Mouse (Mus musculus) liver, postnatal 0 days (tissue): ENCODE measurements around the gene Pkn1. TPM values are rescaled to one million over a fixed set of nuclear protein-coding genes. Genes with fewer than 3 reads are reported as not detected.

Experiments used
- ATAC-seq: fragments of 200-750 bp; cut with Nextera tagmentation; 2 replicates; pipeline ENCODE4 v1.8.0; 2017; ENCODE audit warnings: mild to moderate bottlenecking, moderate library complexity
- DNase-seq: peaks from one replicate; pipeline ENCODE4 v3.0.0-alpha.2; 2016
- H3K27ac ChIP-seq: fragments of 300-500 bp; sonication (generic); 2 replicates; pipeline ENCODE4 v1.5.1; 2014; ENCODE audit warnings: antibody characterized with exemption, moderate library complexity, mild to moderate bottlenecking, low read depth
- H3K27me3 ChIP-seq: fragments of 300-500 bp; sonication (generic); 2 replicates; pipeline ENCODE4 v1.6.1; 2014; ENCODE audit warnings: low read length, control low read depth, mixed read lengths; ENCODE audit not compliant: insufficient read depth
- H3K36me3 ChIP-seq: fragments of 300-500 bp; sonication (generic); replicated peaks from 2 replicates; pipeline ENCODE4 v1.6.1; 2014; ENCODE audit warnings: mild to moderate bottlenecking, control low read depth, low read length, moderate library complexity, mixed read lengths; ENCODE audit not compliant: insufficient read depth
- H3K4me1 ChIP-seq: fragments of 300-500 bp; sonication (generic); 2 replicates; pipeline ENCODE4 v1.6.1; 2014; ENCODE audit warnings: antibody characterized with exemption, mild to moderate bottlenecking, control low read depth; ENCODE audit not compliant: insufficient read depth
- H3K4me2 ChIP-seq: fragments of 300-500 bp; sonication (generic); 2 replicates; pipeline ENCODE4 v1.6.1; 2014; ENCODE audit warnings: low read depth, mild to moderate bottlenecking, low read length, moderate library complexity, mixed read lengths
- H3K4me3 ChIP-seq: fragments of 300-500 bp; sonication (generic); 2 replicates; pipeline ENCODE4 v1.5.1; 2014; ENCODE audit warnings: low read depth, low read length
- H3K9ac ChIP-seq: fragments of 300-500 bp; sonication (generic); replicated peaks from 2 replicates; pipeline ENCODE4 v1.6.1; 2014; ENCODE audit warnings: mild to moderate bottlenecking, moderate library complexity
- H3K9me3 ChIP-seq: fragments of 300-500 bp; sonication (generic); 2 replicates; pipeline ENCODE4 v1.6.1; 2016; ENCODE audit warnings: mild to moderate bottlenecking, control low read depth, low read length, mixed read lengths
- CTCF ChIP-seq: sonication (generic); IDR thresholded peaks from 2 replicates; pipeline ENCODE4 v1.5.1; 2016; ENCODE audit warnings: antibody characterized with exemption, low read depth
- EP300 ChIP-seq: IDR thresholded peaks from 2 replicates; pipeline ENCODE4 v1.6.1; 2016; ENCODE audit warnings: antibody characterized with exemption, low read depth, mild to moderate bottlenecking
- WGBS: fragments of 180-500 bp; shearing (Covaris S2); extraction: QIAGEN DNeasy Blood & Tissue Kit; methylation state at CpG from one replicate; pipeline ENCODE4 v1.1.7; 2014; ENCODE audit not compliant: insufficient replicate concordance; 5-methylcytosine and 5-hydroxymethylcytosine counted together
- polyA plus RNA-seq: library from polyadenylated mRNA; unstranded; fragments of >200 nt; fragmentation: Nextera tagmentation; extraction: Ambion mirVana; gene quantifications from 2 replicates; pipeline ENCODE4 v1.2.1, GENCODE M21; 2015

Pkn1 gene
- polyA plus RNA-seq, 1 experiment from 2014 or later: 8.5 TPM

DNA sequence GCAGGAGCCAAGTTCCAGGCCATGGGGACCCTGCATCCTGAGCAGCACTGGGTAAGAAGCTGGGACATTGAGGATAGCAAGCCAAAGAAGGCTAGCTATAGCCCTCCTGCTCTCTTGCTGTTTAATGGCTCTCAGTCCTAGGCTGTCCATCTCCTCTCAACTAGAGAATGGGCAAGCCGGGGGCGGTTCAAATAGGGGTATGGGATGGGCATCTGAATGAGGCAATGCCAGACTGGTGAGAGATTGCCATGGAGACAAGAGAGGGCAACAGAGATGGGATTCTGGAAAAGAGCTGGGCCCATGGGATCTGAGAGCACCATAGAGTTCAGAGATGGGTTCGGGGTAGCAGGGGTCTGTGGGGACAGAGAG is 32.1 kb downstream of the Pkn1 start:
- Histone ChIP-seq H3K9ac (no peak overlapping the region), H3K4me2 (no peak overlapping the region), H3K36me3 (peaks cover 25% of the 10 kb centered on the region), H3K27ac (no peak overlapping the region), H3K9me3 (no peaks in the 10 kb centered on the region), H3K4me3 (no peak overlapping the region), H3K27me3 (0 out of 2 replicates have a peak, but pooled peaks cover 2% of the 10 kb centered on the region), H3K4me1 (peaks cover 23% of the 10 kb centered on the region)
- TF ChIP-seq EP300: no peak
- DNase-seq (no peak), ATAC-seq (no peak)
- WGBS: 91% methylated on average over 3 of the region's 3 CpGs

DNA sequence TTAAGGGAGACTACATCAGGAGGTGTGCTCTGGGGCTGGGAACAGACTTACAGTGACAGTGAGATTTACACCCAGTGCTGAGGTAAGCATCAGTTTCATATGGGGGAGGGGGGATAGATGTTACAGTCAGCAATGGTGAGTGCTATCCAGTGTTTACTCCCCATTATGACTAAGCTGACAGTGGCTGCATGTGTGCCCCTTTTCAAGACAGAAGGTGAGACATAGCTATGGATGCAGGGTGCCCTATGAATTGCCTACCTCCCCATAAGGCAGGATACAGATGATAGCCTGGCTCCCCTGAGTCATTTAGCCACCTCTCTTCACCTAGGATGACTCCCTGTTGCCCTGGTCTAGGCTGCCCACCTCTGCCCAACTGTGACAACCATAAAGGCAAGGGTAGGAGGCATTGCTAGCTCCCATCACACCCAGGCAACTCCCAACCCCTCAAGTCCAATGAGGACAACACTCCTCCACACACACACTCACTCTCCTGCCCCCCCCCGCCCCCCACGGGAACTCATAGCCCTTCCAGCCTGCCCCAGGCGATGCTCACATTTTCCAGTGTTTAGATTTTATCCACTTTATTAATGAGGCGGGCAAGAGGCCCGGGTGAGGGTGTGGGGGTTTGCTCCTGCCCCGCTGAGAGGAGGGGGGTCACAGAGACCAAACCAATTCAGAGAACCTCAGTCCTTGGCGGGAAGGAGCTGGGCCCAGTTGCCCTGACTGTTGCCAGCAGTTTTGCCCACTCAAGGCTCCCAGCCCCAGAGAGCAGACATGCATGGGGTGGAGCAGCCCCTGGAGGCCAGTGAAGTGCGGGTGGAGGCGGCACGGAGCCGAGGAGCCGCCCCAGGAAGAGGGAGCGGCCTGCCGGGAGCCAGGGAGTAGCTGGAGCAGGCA is 32.8 kb downstream of the Pkn1 start, which contains the start of gene Ptger1:
Gene Ptger1 (plus strand): TSS at position 710 of the 897 bp plus-strand sequence.
- no peaks in the 10 kb centered on the region for H3K9me3 ChIP-seq

GRCm38 (mm10) chr8:83664931-83665625 is 33.9 kb downstream of the Pkn1 start:
- no peak overlapping the region for H3K27ac ChIP-seq
- H3K4me3 ChIP-seq: no peak overlapping the region
- WGBS: 55% methylated on average over 2 of the region's 2 CpGs
- H3K4me1 ChIP-seq: peaks cover 23% of the 10 kb centered on the region
- H3K4me2 ChIP-seq: no peak overlapping the region
- no peak for ATAC-seq
- TF ChIP-seq EP300: no peak
- TF ChIP-seq CTCF: no peak
- H3K9me3 ChIP-seq: no peaks in the 10 kb centered on the region
- H3K9ac ChIP-seq: no peak overlapping the region
- H3K27me3 ChIP-seq: 0 out of 2 replicates have a peak, but pooled peaks cover 2% of the 10 kb centered on the region
- peaks cover 9% of the 10 kb centered on the region for H3K36me3 ChIP-seq
- no peak for DNase-seq

More for the DNA sequence above, 32.8 kb downstream of the Pkn1 start, which contains the start of gene Ptger1:
- 30% methylated on average over 14 of the region's 14 CpGs for WGBS
- no peak for TF ChIP-seq CTCF
- TF ChIP-seq EP300: no peak
- H3K9ac ChIP-seq: no peak within 1 kb of the TSS
- no peak within 1 kb of the TSS for H3K4me2 ChIP-seq
- H3K4me1 ChIP-seq: peaks cover 23% of the 10 kb centered on the region
- 0 out of 2 replicates have a peak, but pooled peaks cover 2% of the 10 kb centered on the region for H3K27me3 ChIP-seq
- no peak for ATAC-seq
- H3K36me3 ChIP-seq: peaks cover 20% of the 10 kb centered on the region
- DNase-seq: no peak
- no peak within 1 kb of the TSS for H3K4me3 ChIP-seq
- H3K27ac ChIP-seq: 0 out of 2 replicates have a peak within 1 kb of the TSS, but pooled peaks have one; percentile 51

GRCm38 (mm10) chr8:83664096-83664495 is 34.9 kb downstream of the Pkn1 start:
- H3K9ac ChIP-seq: no peak overlapping the region
- no peak overlapping the region for H3K4me2 ChIP-seq
- TF ChIP-seq CTCF (no peak), EP300 (no peak)
- H3K4me1 ChIP-seq: peaks cover 20% of the 10 kb centered on the region
- ATAC-seq: no peak
- H3K4me3 ChIP-seq: no peak overlapping the region
- 85% methylated on average over 13 of the region's 13 CpGs for WGBS
- peaks cover under 1% of the 10 kb centered on the region; the same call in 1 of the 2 replicates for H3K36me3 ChIP-seq
- DNase-seq: no peak
- H3K9me3 ChIP-seq: no peaks in the 10 kb centered on the region
- H3K27me3 ChIP-seq: 0 out of 2 replicates have a peak, but pooled peaks cover 2% of the 10 kb centered on the region
- no peak overlapping the region for H3K27ac ChIP-seq

- H3K36me3 ChIP-seq: no peaks in the 10 kb centered on the region
- no peak overlapping the region for H3K4me3 ChIP-seq
- peak; percentile 67 for ATAC-seq
- TF ChIP-seq CTCF: peak; percentile 98
- no peak for TF ChIP-seq EP300
- peaks cover 10% of the 10 kb centered on the region for H3K4me1 ChIP-seq
- peak; percentile 92 for DNase-seq
- no peak overlapping the region; the same call in 1 of the 2 replicates for H3K4me2 ChIP-seq
- WGBS: 10% methylated on average over 4 of the region's 4 CpGs
- H3K9me3 ChIP-seq: no peaks in the 10 kb centered on the region
- no peak overlapping the region for H3K27ac ChIP-seq
- H3K27me3 ChIP-seq: 0 out of 2 replicates have a peak, but pooled peaks cover under 1% of the 10 kb centered on the region
- no peak overlapping the region for H3K9ac ChIP-seq
These were observed 36.6 kb downstream of the Pkn1 start for GRCm38 (mm10) chr8:83662421-83662826.
